Mouse (Mus musculus) kidney, postnatal 4 days (tissue): Measurements from ENCODE around the gene Ptprz1.

Source experiments
- DNase-seq, 2 experiments: peaks; one replicate each; pipeline ENCODE4 v3.0.0; 2021; ENCODE audit warnings: mixed read lengths in 2 of 2

The Ptprz1 gene

DNA sequence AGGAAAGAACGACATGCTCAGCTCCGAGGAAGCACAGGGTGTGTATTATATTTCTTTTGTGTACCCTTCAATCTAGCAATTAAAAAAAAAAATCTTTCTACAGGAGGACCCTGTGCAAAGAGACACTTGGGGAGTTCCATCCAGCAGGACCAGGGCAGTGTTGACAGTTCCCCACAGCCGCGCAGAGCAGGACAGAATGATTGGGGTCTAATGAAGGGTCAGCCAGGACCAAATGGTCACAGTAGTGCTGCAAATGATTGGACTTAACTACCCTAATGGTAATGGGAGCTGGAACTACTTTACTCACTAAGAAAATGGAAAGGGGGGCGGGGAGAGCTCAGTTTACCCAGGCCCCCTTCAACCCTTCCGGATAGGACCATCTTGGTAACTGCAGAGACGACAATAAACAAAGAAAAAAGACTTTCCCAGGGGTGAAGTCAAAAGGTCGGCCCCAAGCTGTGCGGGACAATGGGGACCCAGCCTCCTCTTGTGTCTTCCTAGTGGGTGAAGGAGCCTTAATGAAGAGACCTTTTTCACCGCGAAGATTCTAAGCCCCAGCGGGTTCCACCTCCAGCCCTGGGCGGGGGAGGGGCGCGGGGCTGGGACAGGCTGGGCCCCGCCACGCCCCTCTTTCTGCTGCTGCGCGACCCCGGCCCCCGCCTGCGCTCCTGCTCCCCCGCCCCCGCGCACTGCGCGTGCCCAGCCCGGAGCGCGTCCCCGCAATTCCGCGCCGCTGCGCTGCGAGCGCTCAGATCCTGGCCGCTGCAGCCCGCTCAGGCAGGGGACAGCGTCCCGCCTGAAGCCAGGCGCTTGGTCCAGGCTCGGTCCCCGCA is at the start of gene Ptprz1:
Gene Ptprz1, plus strand, starts transcription at position 722 of the 833 bp plus-strand sequence.
- peak; percentile 69 to 71 for DNase-seq

DNA sequence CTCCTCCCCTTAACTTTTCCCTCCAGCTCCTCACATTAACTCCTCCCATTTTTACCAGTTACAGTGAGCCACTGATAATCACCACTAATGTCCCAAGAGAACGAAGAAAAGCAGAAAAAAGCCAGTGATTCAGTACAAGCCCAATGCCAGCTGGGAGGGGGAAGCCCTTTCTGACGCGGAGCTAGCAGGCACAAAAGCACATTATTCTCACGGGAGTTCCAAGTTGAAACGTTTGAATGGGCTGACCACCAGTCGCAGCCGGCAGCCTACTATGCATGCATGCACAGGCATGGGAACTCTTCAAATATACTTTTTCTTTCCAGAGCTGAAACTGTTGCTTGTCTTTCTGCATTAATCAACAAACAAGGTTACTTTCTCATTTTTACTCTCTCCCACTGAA is 41.7 kb upstream of the Ptprz1 start:
- DNase-seq: no peak

DNA sequence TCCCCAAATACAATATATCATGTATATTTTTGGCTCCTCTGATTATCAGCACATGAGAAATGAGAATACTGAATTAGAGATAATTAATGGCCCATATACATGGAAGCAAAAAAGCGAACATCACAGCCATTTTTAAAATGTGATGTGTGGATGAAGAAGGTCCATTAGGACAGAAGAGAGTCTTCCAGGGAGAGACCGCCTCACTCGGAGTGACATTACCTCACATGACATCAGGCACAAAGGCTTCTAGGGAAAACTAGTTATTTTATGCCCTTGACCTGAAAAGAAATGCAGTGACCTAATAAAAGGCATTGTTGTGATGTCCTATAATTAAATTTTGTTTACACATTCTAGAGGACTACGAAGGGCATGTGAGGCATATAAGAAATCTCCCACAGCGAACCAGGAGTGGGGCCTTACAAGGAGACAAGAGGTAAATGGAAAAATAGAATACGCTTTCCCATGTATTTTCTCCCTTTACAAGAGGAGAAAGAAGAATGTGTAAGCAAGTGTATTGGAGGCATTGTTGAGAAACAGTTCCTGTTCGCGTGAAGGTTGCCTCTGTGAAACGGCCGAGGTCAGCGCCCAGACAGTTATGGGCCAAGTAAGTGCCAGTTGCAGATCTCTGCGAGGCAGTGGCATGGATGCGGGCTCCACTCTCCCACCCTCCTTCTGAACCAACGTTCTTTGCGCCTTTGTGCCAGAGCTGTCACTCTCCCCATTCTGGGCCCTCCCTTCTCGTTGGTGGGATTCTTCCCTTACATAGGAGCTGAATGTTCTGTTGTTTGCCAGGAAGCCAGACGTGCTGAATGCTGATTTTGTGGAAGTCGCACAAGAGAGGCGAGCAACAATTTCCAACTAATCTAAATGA is 41.0 kb upstream of the Ptprz1 start:
- no peak for DNase-seq

DNA sequence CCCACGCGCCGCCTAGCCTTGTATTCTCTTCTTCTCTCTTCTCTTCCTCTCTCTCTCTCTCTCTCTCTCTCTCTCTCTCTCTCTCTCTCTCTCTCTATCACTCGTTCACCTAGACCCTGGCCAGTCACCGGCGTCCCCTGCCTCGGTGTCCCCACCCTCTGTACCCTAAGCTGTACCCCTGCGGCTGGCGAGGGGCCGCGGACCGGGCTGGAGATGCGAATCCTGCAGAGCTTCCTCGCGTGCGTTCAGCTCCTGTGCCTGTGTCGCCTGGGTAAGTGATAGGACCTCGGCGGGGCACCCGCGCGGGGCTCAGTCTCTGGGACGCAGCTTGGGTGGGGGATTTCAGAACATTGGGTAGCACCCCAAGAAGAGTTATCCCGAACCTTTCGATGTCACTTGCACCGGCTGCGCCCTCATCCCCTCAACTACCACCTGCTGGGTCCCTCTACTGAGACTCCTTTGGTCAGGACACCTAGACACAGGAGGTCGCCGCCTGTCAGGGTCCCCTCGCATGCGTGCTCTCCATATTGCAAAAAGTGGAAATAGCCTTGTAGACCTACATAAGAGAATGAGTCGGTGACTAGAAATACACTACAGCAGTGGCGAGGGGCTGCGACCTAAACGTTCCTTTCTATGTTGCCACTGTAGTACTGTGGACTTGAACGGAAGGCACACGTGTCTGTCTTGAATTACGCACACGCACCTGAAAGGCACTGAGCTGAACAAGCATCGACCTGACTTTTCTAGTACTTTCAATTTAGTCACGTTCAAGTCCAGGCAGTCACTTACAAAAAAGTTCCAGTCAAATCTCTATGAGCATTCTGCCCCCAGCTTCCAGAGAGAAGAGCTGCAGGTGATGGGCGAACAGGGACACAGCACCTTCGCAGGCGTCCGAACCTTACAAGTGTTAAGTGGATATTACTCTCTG is 576 bp downstream of the Ptprz1 start:
- DNase-seq: peak; percentile 10 to 21

- no peak for DNase-seq
Measured at GRCm38 (mm10) chr6:22887978-22888377, 12.7 kb downstream of the Ptprz1 start.

GRCm38 (mm10) chr6:22889333-22889732 is 14.0 kb downstream of the Ptprz1 start:
- DNase-seq: no peak

DNA sequence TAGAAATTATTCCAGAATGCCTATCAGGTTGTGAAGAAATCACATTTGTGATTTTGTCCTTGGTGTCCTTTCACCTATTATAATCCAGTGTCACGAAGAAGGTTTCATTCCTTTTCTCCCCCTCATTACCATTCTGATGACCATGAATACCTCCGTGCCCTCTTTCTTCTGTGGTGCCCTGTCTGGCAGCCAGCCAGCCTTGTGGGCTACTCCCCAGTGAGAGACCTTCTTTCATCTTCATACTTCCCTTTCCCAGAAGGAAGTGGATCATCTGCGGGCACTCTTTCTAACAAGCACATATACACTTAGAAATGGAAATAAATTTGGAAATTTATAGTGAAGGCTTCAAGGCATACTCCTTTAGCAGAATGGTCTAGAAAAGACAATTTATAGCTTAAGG is 26.7 kb downstream of the Ptprz1 start:
- peak in 1 of 2 experiments; percentile 3 for DNase-seq

GRCm38 (mm10) chr6:22908510-22909256 is 33.4 kb downstream of the Ptprz1 start:
- DNase-seq: no peak

- no peak for DNase-seq
Measured at GRCm38 (mm10) chr6:22909257-22909907, 34.1 kb downstream of the Ptprz1 start.

DNA sequence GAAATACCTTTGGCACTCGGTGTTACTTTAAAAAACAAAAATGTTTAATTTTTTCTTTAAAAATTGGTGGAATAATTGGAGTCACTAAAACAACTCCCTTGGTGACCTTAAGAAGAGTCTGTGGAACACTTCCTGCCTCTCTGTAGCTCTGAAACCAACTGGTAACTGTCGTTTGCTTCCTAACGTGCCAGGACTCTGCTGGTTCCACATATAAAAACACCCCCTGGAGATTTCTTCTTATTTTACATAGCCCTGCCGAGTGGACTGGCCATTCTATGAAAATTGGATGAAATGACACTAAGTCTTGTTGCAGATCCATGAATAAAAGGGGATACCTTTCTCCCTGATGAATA is 34.6 kb downstream of the Ptprz1 start:
- DNase-seq: no peak

DNA sequence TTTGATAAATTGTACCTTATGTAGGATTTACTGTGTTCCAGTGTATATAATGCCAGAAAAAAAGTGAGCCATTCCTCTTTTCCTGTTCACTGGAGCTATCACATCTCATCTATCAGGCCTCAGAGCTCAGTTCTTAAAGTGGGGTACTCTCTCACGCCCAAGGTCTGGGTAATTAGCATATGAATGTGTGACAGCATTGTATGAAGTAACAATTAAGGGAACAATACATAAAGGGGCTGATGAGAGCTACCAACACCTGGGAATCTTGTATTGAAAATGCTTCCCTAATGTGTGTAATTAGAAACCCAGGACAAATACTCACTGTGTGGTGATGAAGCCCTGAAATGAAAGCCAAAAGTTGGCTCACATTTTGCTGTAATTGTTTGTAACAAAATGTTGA is 47.6 kb downstream of the Ptprz1 start:
- DNase-seq: no peak

DNA sequence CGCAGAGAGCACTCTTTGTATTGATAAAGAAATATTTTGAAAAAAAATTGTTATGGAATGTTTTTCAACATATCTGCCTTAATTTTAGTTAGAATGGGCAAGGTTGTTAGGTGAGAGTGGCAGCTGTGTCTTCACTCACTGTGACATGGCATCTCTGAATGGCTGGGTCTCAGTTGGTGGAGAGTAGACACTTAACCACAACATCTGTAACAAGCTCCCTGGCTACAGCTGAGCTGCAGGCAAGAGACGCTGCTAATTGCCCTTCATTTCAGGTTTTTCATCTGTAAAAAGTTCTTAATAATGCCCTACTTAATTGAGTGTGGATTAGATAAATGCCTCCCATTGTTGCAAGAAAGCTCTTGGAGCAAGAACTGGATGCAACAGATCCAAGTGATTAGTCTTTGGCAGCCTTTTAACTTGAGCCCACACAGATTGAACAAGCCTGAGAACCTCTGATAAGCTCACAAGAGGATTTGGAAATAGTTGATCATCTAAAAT is 57.5 kb downstream of the Ptprz1 start:
- DNase-seq: no peak

DNA sequence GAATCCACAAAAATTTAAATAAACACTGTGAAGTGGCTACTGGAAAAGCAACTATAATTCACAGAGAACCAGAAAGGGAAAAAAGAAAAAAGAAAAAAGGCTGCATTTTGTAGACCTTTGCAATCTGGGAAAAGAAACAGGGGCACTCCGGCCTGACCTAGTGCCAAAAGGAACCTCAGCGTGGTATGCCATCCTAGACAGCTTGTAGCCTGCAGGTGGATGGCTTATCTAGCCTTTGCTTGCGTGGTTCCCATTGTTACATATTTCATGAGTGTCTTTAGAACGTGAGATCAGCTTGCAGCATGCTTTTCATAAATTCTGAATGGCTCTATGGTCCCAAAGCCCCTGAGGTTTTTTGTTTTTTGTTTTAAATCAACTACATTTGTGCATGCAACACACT is 61.8 kb downstream of the Ptprz1 start:
- no peak for DNase-seq

GRCm38 (mm10) chr6:22937526-22937925 is 62.2 kb downstream of the Ptprz1 start:
- no peak for DNase-seq

DNA sequence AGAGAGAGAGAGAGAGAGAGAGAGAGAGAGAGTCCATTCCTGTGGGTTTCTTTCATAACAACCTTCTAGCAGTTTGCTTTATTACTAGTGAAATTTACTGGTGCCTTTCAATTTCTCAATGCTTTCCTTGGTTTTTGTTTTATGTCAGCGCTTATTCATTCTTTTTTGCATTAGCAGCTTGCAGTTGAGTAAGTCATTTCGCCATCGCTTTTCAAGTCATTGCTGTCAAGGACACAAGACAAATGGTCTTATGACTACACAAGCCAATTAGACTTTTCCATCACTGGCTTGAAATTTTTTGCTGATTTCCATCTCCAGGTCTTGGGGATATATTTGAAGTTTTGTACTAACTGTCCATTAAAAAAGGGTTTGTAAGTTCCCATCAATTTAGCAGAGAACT is 68.9 kb downstream of the Ptprz1 start:
- DNase-seq: no peak

DNA sequence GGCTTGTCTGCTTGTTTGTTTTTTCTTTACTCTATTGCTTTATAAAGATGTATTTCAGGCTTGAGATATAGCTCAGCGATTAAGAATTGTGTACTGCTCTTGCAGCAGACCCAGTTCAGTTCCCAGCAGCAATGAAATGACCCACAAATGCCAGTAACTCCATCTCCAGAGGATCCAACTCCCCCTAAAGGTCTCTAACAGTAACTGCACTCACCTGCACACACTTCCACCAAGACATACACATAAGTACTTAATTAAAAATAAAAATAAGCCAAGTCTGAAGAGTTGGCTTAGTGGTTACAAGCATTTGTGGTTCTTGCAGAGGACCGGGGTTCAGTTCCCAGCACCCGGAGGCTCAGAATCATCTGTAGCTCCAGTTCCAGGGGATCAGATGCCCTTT is 88.1 kb downstream of the Ptprz1 start:
- DNase-seq: no peak

DNA sequence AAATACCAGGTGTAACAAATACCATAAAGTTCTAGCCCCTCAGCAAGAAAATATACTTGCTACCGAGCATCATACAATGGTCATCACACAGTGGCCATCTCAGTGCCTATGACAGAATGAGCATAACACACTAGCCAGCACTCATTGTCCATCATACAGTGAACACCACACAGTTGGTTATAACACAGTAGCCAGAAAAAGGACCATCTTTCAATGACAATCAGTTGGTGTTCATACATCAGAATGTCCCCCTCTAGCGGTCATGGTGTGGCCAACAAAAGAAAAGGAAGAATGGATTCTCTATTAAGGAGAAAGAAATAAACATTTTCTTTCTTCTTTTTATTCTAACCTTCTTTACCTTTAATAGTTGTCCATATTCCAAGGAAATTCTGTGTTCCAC is 92.8 kb downstream of the Ptprz1 start:
- peak in 1 of 2 experiments; percentile 7 for DNase-seq

DNA sequence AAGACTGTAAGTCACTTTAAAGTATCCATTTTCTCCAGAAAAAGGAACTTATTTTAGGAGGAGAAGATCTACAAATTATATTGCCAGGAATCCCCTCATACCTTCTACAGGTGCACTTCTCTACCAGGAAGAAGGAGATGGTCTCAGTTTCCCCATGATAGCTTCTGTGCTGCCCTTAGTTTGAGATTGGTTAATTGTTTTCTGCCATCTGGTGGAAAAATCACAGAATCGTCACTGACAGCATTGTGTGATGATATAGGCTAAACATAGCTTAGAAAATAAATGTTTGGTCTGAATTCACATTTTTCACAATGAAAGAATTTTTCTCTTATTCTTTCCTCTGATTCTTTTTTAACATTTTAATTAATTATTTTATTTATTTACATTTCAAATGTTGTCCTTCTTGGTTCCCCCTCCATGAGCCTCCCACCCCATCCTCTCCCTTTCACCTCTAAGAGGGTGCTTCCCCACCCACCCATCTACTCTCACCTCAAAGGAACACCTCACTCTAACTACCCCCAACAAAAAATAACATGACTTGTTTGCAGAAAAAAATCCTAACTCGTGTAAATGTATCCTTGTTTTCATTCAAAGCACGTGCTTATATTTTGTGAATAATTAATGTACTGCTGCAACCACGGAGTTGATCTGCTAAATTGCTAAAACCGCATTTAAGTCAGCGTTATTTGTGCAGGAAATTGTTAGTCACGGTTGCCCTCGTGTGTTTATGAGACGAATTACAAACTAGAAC is 108.6 kb downstream of the Ptprz1 start:
- no peak for DNase-seq

- DNase-seq: no peak
Measured at GRCm38 (mm10) chr6:22984520-22985154, 109.3 kb downstream of the Ptprz1 start.

DNA sequence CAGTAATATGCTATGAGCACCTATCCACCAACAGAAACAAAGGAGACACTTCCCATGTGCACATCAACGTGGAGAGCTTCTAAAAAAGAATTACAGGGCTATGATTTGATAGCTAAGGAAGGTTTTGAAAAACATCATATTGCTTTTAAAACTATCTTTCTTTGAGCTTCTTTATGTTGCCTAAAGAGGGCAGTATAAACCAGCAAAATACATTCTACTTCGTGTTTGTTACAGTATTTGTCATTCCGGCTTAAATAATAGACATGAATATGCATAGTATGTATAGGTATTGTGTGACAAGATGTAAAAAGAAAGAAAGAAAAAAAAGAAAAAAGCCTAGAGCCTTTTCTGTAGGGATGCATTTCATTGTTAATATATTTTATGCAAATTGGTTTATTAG is 127.8 kb downstream of the Ptprz1 start:
- no peak for DNase-seq
